Mouse (Mus musculus) gastrocnemius, adult 2 months (tissue): Measurements from ENCODE around the gene Tex21. TPM values are rescaled to one million over a fixed set of nuclear protein-coding genes. Genes with fewer than 3 reads are reported as not detected.
A peak's percentile ranks its signal among the peaks of the same experiment; 100 is the strongest.

Source experiments
- DNase-seq: peaks from one replicate; pipeline ENCODE4 v3.0.0; 2022
- H3K27ac ChIP-seq: fragments of 200-600 bp; 2 replicates; pipeline ENCODE4 v1.8.1; 2022; ENCODE audit warnings: mild to moderate bottlenecking
- H3K4me3 ChIP-seq: fragments of 200-600 bp; 2 replicates; pipeline ENCODE4 v1.8.1; 2022; ENCODE audit warnings: mild to moderate bottlenecking, moderate library complexity
- CTCF ChIP-seq: fragments of 200-600 bp; IDR thresholded peaks from 2 replicates; pipeline ENCODE4 v1.8.1; 2022; ENCODE audit warnings: antibody characterized with exemption, mild to moderate bottlenecking, moderate library complexity
- intact Hi-C: fragments of 180-260 bp; cut with DNase I; formaldehyde crosslinking; loops from one replicate; pipeline ENCODE4 v1.15.1; 2025
- total RNA-seq, 2 experiments: library from RNA; stranded (reverse); gene quantifications; 2 replicates each; pipeline ENCODE4 v1.2.3; 2021

Tex21 gene
- total RNA-seq, 2 experiments from 2014 or later = not detected

GRCm38 (mm10) chr12:76271516-76271915, 25.0 kb upstream of the Tex21 start:
- intact Hi-C loops = no loop called here
- DNase-seq = no peak
- H3K4me3 ChIP-seq = no peak overlapping the region
- no peak for TF ChIP-seq CTCF
- no peak overlapping the region for H3K27ac ChIP-seq

- no peak overlapping the region for H3K27ac ChIP-seq
- intact Hi-C loops = no loop called here
- no peak for TF ChIP-seq CTCF
- no peak overlapping the region for H3K4me3 ChIP-seq
- DNase-seq = no peak
Measured at GRCm38 (mm10) chr12:76269196-76269595, 22.6 kb upstream of the Tex21 start.

- no peak overlapping the region for H3K4me3 ChIP-seq
- intact Hi-C loops = no loop called here
- H3K27ac ChIP-seq = no peak overlapping the region
- DNase-seq = no peak
- TF ChIP-seq CTCF = no peak
Measured at GRCm38 (mm10) chr12:76268686-76269085, 22.1 kb upstream of the Tex21 start.

GRCm38 (mm10) chr12:76266875-76267274, 20.3 kb upstream of the Tex21 start:
- Histone ChIP-seq H3K4me3 (no peak overlapping the region), H3K27ac (no peak overlapping the region)
- no peak for DNase-seq
- peak; percentile 69 for TF ChIP-seq CTCF
- intact Hi-C loops = no loop called here

- Histone ChIP-seq H3K4me3 (peak overlapping the region; percentile 4; the same call in 1 of the 2 replicates), H3K27ac (peak overlapping the region; percentile 74)
- no peak for DNase-seq
- intact Hi-C loops = no loop called here
- TF ChIP-seq CTCF = no peak
Measured at GRCm38 (mm10) chr12:76265001-76265400, 18.5 kb upstream of the Tex21 start.

- peak overlapping the region; percentile 74 for H3K27ac ChIP-seq
- no peak for TF ChIP-seq CTCF
- intact Hi-C loops = no loop called here
- DNase-seq = peak; percentile 67
- peak overlapping the region; percentile 45 for H3K4me3 ChIP-seq
Measured at GRCm38 (mm10) chr12:76264325-76264965, 17.9 kb upstream of the Tex21 start.

- DNase-seq = no peak
- TF ChIP-seq CTCF = no peak
- Histone ChIP-seq H3K4me3 (peak overlapping the region; percentile 45), H3K27ac (peak overlapping the region; percentile 74)
- intact Hi-C loops = no loop called here
Measured at GRCm38 (mm10) chr12:76263876-76264275, 17.3 kb upstream of the Tex21 start.

GRCm38 (mm10) chr12:76262918-76263317, 16.4 kb upstream of the Tex21 start:
- TF ChIP-seq CTCF = no peak
- intact Hi-C loops = no loop called here

GRCm38 (mm10) chr12:76261556-76261955, 15.0 kb upstream of the Tex21 start:
- H3K27ac ChIP-seq = no peak overlapping the region

More at GRCm38 (mm10) chr12:76262918-76263317, 16.4 kb upstream of the Tex21 start:
- H3K4me3 ChIP-seq = no peak overlapping the region
- no peak for DNase-seq
- H3K27ac ChIP-seq = no peak overlapping the region

GRCm38 (mm10) chr12:76260673-76261072, 14.1 kb upstream of the Tex21 start:
- no peak overlapping the region for H3K27ac ChIP-seq
- no peak for DNase-seq
- intact Hi-C loops = no loop called here
- no peak overlapping the region for H3K4me3 ChIP-seq
- TF ChIP-seq CTCF = no peak

More at GRCm38 (mm10) chr12:76261556-76261955, 15.0 kb upstream of the Tex21 start:
- intact Hi-C loops = no loop called here
- DNase-seq = no peak
- TF ChIP-seq CTCF = no peak
- H3K4me3 ChIP-seq = no peak overlapping the region

GRCm38 (mm10) chr12:76256114-76256843, 9.7 kb upstream of the Tex21 start:
- no peak for TF ChIP-seq CTCF
- Histone ChIP-seq H3K27ac (peak overlapping the region; percentile 96), H3K4me3 (peak overlapping the region; percentile 85)
- peak; percentile 32 for DNase-seq
- intact Hi-C loops = no loop called here

GRCm38 (mm10) chr12:76255499-76255875, 8.9 kb upstream of the Tex21 start:
- TF ChIP-seq CTCF = no peak
- Histone ChIP-seq H3K4me3 (peak overlapping the region; percentile 85), H3K27ac (peak overlapping the region; percentile 96)
- intact Hi-C loops = no loop called here
- no peak for DNase-seq

GRCm38 (mm10) chr12:76254725-76255498, 8.4 kb upstream of the Tex21 start, which contains the start of gene Mthfd1:
Mthfd1 (plus strand) TSS chr12:76255298.
- peak; percentile 98 for DNase-seq
- no peak for TF ChIP-seq CTCF
- peak within 1 kb of the TSS; percentile 96 for H3K27ac ChIP-seq
- H3K4me3 ChIP-seq = peak within 1 kb of the TSS; percentile 85
- intact Hi-C loops = no loop called here
